Mouse (Mus musculus): ENCODE results near the gene Natd1. TPM values are rescaled to one million over a fixed set of nuclear protein-coding genes. Genes with fewer than 3 reads are reported as not detected.

Natd1 gene
- polyA plus RNA-seq, 1 experiment from 2014 or later = 29.0 TPM

DNA sequence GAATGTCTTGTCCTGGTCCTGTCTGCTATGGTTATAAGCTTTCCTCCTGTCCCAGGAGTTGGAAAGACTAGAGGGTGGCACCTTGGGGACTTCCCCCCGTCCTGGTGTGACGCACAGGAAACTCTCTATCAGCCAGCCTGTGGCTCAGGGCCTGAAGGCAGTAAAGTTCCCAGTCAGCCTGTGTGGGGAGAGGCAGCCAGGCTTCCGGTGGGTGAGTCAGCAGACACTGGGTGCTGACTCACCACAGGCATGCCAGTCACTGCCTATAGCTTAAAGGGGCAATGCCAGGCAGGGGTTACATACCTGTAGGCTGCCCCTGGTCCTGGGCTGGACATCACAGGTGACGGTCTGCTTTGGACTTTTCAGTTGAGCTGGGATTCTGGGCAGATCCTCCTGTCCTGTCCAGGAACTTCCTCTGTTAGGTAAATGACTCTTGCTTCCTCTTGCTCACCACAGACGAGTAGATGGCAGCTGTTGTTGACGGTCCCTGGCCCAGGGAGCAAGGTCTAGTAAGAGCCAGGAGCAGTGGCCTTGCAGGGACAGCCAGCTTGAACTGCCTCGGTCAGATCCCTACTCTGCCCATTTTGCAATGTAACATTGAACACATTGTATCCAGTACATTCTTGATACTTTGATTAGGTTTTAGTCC, 20.9 kb upstream of the Natd1 start:
- WGBS = 77% methylated on average over 7 of the region's 7 CpGs
- Histone ChIP-seq H3K9ac (replicated peaks; ENCODE audit: low read depth, low read length) (no peak overlapping the region), H3K27me3 (ENCODE audit: control insufficient read depth, insufficient read depth, low read length) (no peaks in the 10 kb centered on the region)

DNA sequence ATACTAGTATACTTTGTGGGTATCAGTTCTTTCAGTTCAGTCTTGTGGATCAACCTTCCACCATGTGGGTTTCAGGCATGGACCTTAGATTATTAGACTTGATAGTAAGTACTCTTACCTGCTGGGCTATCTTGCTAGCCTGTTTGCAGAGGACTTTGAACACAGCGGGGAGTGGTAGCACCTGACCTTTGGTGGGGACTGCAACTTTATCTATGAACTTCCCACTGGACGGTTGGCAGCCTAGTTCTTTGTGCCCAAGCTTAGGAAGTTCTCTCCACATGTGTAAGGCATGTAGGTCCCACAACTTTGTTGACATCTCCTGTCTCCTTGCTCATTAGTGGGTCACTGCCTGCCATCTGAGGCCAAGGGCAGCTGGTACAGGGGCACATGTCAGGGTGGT, 20.2 kb upstream of the Natd1 start:
- Histone ChIP-seq H3K4me2 (ENCODE audit: low read depth, low read length) (no peak overlapping the region), H3K27ac (ENCODE audit: low read depth, low read length) (no peak overlapping the region), H3K9ac (replicated peaks; ENCODE audit: low read depth, low read length) (no peak overlapping the region), H3K36me3 (ENCODE audit: control insufficient read depth, insufficient read depth, low read length) (no peaks in the 10 kb centered on the region), H3K9me3 (ENCODE audit: control insufficient read depth, low read length) (no peaks in the 10 kb centered on the region), H3K4me3 (ENCODE audit: low read depth, low read length) (no peak overlapping the region), H3K4me1 (ENCODE audit: control insufficient read depth, insufficient read depth, low read length) (peaks cover 18% of the 10 kb centered on the region), H3K27me3 (ENCODE audit: control insufficient read depth, insufficient read depth, low read length) (no peaks in the 10 kb centered on the region)
- ATAC-seq (ENCODE audit: low read depth) = no peak
- 93% methylated on average over 2 of the region's 2 CpGs for WGBS

More for the DNA sequence above, 20.9 kb upstream of the Natd1 start:
- H3K27ac ChIP-seq (ENCODE audit: low read depth, low read length) = no peak overlapping the region
- no peaks in the 10 kb centered on the region for H3K9me3 ChIP-seq (ENCODE audit: control insufficient read depth, low read length)
- H3K4me2 ChIP-seq (ENCODE audit: low read depth, low read length) = no peak overlapping the region
- H3K4me3 ChIP-seq (ENCODE audit: low read depth, low read length) = no peak overlapping the region
- no peaks in the 10 kb centered on the region for H3K36me3 ChIP-seq (ENCODE audit: control insufficient read depth, insufficient read depth, low read length)
- peaks cover 18% of the 10 kb centered on the region for H3K4me1 ChIP-seq (ENCODE audit: control insufficient read depth, insufficient read depth, low read length)
- ATAC-seq (ENCODE audit: low read depth) = no peak

DNA sequence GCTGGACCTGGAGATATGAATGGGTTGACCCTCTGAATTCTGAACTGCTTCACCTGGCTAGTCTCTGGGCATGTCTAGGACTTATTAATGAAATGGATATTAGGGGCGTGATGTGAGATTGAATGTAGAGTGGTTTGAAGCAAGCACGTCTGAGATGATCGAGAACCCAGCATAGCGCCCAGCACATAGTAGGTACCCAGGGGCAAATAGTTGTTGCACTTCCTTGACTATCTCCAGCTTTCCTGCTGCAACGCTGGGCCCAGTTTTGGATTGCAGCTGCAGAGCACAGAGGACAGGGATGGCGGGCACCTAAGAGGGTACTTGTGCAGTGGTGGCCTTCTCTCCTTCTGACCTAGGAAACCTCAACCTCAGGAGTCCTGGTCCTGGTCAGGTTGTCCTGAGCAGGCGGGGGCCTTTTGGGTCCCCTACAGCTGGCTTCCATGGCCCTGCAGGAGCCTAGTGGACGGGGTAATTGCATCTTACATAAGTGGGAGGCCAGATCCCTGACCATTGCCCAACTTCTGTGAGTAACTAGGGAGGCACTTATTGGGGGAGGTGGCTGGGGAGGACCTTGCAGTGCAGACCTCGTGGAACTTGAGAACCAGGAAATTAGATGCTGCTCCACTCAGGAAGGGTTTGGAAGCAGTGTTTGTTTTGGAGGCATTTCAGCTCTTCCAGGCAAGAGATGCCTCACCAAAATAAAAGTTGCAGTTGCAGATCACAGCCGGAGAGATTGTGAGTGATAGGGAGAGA, 18.8 kb upstream of the Natd1 start:
- Histone ChIP-seq H3K4me3 (ENCODE audit: low read depth, low read length) (peak overlapping the region; percentile 80), H3K9ac (replicated peaks; ENCODE audit: low read depth, low read length) (peak overlapping the region; percentile 63; the same call in 1 of the 2 replicates), H3K36me3 (ENCODE audit: control insufficient read depth, insufficient read depth, low read length) (no peaks in the 10 kb centered on the region), H3K4me1 (ENCODE audit: control insufficient read depth, insufficient read depth, low read length) (peaks cover 18% of the 10 kb centered on the region), H3K4me2 (ENCODE audit: low read depth, low read length) (peak overlapping the region; percentile 69), H3K27me3 (ENCODE audit: control insufficient read depth, insufficient read depth, low read length) (no peaks in the 10 kb centered on the region), H3K27ac (ENCODE audit: low read depth, low read length) (no peak overlapping the region), H3K9me3 (ENCODE audit: control insufficient read depth, low read length) (no peaks in the 10 kb centered on the region)
- WGBS = 89% methylated on average over 10 of the region's 10 CpGs
- ATAC-seq (ENCODE audit: low read depth) = no peak

DNA sequence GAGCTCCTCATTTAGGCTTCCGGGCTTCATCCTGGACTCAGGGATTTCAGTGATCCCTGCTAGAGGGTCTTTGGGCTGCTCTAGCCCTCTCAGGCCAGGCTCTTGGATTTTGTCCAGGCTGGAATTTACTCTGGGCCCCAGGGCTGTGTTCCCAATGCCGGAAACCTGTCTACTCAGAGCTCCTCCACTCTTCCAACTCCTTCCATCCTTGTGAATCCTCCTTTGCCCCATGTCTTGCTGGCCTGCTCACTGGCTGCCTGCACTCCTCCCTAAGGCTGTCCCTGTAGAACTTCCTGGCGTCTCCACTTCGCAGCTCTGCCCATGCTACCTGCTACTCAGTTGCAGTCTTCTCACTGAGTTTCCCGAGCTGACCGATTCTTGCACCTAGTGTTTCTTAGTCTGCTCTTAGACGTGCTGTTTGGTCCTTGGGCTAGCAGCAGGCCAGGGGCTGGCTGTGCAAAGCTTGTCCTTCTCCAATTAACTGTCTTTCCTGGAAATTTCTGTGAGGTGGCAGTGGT, 18.0 kb upstream of the Natd1 start:
- 7% methylated on average over 7 of the region's 7 CpGs for WGBS
- Histone ChIP-seq H3K27me3 (ENCODE audit: control insufficient read depth, insufficient read depth, low read length) (no peaks in the 10 kb centered on the region), H3K9ac (replicated peaks; ENCODE audit: low read depth, low read length) (peak overlapping the region; percentile 63), H3K4me1 (ENCODE audit: control insufficient read depth, insufficient read depth, low read length) (peaks cover 18% of the 10 kb centered on the region), H3K27ac (ENCODE audit: low read depth, low read length) (0 out of 2 replicates have a peak overlapping the region, but pooled peaks have one; percentile 34), H3K36me3 (ENCODE audit: control insufficient read depth, insufficient read depth, low read length) (no peaks in the 10 kb centered on the region), H3K9me3 (ENCODE audit: control insufficient read depth, low read length) (no peaks in the 10 kb centered on the region), H3K4me2 (ENCODE audit: low read depth, low read length) (peak overlapping the region; percentile 69), H3K4me3 (ENCODE audit: low read depth, low read length) (peak overlapping the region; percentile 80)
- no peak for ATAC-seq (ENCODE audit: low read depth)

DNA sequence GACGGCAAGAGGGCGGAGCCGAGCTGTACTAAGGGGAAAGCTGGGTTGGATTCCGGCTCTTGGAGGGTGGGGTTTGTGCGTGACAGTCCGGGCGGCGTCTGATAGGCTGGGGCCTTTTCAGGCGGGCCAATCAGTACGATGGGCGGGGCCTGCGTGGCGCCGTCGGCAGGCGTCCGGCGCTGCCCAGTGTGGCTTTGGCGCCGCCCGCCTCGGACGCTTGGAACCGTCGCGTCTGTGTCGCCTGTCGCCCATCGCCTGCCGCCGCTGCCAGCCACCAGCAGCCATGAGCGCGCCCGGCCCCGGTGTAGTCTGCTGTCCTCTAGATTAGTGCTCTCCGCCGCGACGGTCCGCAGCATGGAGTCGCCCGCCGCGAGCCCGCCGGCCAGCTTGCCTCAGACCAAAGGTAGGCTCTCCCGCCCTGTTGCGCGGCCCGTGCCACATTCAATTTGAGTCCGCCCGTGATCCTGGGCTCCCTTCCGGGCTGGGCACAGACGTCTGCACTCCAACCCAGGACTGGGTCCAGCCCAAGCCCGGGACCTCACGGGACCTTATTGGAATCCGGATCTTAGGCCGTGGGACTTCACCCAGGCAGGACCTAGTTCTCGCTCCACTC, 17.4 kb upstream of the Natd1 start, which contains the start of gene Map2k3:
Gene Map2k3, plus strand, starts transcription at position 165 of the 613 bp plus-strand sequence.
- peak within 1 kb of the TSS; percentile 69 for H3K4me2 ChIP-seq (ENCODE audit: low read depth, low read length)
- H3K4me3 ChIP-seq (ENCODE audit: low read depth, low read length) = peak within 1 kb of the TSS; percentile 80
- peaks cover 18% of the 10 kb centered on the region for H3K4me1 ChIP-seq (ENCODE audit: control insufficient read depth, insufficient read depth, low read length)
- H3K9ac ChIP-seq (replicated peaks; ENCODE audit: low read depth, low read length) = peak within 1 kb of the TSS; percentile 63
- peak within 1 kb of the TSS; percentile 34 for H3K27ac ChIP-seq (ENCODE audit: low read depth, low read length)
- ATAC-seq (ENCODE audit: low read depth) = peak; percentile 96
- under 1% methylated on average over 52 of the region's 59 CpGs for WGBS
- H3K9me3 ChIP-seq (ENCODE audit: control insufficient read depth, low read length) = no peaks in the 10 kb centered on the region
- no peaks in the 10 kb centered on the region for H3K27me3 ChIP-seq (ENCODE audit: control insufficient read depth, insufficient read depth, low read length)
- no peaks in the 10 kb centered on the region for H3K36me3 ChIP-seq (ENCODE audit: control insufficient read depth, insufficient read depth, low read length)

DNA sequence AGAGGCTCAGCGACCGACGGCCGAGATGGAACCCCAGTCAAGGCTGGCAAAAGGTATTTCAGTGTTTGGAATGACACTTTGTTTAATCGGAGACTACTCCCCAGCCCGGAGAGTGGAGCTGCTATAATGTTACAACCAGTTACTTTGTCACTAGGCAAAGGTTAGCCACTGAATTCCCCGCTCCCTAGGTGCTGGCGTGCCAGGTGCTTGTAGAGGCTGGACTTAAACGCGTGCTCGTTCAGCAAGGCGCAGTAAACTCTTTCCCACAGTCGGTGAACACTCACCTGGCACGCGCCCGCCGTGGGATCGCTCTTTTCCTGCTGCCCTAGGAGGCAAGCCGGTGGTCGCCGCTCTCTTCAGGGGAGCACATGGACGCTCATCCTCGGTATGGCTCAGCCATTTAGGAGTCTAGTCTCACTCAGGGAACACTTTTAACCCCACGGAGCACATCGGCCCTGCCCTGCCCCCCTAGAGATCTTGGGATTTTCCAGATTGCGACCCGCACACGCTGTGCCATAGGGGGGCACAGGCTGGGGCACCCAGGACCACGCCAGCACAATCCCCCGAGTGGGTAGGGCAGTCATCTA, 16.8 kb upstream of the Natd1 start:
- 4% methylated on average over 30 of the region's 30 CpGs for WGBS
- ATAC-seq (ENCODE audit: low read depth) = peak; percentile 55
- Histone ChIP-seq H3K4me3 (ENCODE audit: low read depth, low read length) (peak overlapping the region; percentile 80), H3K4me1 (ENCODE audit: control insufficient read depth, insufficient read depth, low read length) (peaks cover 18% of the 10 kb centered on the region), H3K4me2 (ENCODE audit: low read depth, low read length) (peak overlapping the region; percentile 69), H3K9me3 (ENCODE audit: control insufficient read depth, low read length) (no peaks in the 10 kb centered on the region), H3K36me3 (ENCODE audit: control insufficient read depth, insufficient read depth, low read length) (no peaks in the 10 kb centered on the region), H3K9ac (replicated peaks; ENCODE audit: low read depth, low read length) (peak overlapping the region; percentile 63), H3K27me3 (ENCODE audit: control insufficient read depth, insufficient read depth, low read length) (no peaks in the 10 kb centered on the region), H3K27ac (ENCODE audit: low read depth, low read length) (no peak overlapping the region; the same call in 1 of the 2 replicates)

DNA sequence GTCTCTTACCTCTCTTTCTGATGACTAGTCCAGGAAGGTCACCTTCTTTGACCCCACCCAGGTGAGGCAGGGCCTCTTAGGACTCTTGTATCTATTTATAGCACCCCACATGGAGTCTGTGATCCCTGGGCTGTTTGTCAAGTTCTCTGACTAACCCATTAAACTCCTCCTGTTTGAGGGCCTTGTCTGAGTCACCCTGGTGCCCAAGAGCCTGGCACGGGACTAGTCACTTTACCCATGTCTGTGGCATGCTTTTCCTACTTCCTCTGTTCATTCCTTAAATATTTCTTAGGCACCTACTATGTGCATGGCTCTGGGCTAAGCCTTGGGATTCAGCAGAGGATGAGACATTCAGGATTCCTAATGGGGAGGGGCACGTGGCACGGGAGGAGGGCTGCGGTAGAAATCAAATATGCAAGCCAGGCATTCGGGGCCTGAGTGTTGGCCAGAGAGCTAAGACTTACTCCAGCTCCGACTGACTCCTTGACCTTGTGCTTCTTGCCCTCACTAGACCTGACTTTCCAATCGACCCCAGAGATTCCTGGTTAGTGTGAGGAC, 16.3 kb upstream of the Natd1 start:
- 26% methylated on average over 7 of the region's 7 CpGs for WGBS
- Histone ChIP-seq H3K27ac (ENCODE audit: low read depth, low read length) (no peak overlapping the region), H3K4me3 (ENCODE audit: low read depth, low read length) (peak overlapping the region; percentile 80), H3K9me3 (ENCODE audit: control insufficient read depth, low read length) (no peaks in the 10 kb centered on the region), H3K27me3 (ENCODE audit: control insufficient read depth, insufficient read depth, low read length) (no peaks in the 10 kb centered on the region), H3K36me3 (ENCODE audit: control insufficient read depth, insufficient read depth, low read length) (no peaks in the 10 kb centered on the region), H3K4me1 (ENCODE audit: control insufficient read depth, insufficient read depth, low read length) (peaks cover 18% of the 10 kb centered on the region), H3K9ac (replicated peaks; ENCODE audit: low read depth, low read length) (0 out of 2 replicates have a peak overlapping the region, but pooled peaks have one; percentile 63), H3K4me2 (ENCODE audit: low read depth, low read length) (peak overlapping the region; percentile 69)
- ATAC-seq (ENCODE audit: low read depth) = no peak

DNA sequence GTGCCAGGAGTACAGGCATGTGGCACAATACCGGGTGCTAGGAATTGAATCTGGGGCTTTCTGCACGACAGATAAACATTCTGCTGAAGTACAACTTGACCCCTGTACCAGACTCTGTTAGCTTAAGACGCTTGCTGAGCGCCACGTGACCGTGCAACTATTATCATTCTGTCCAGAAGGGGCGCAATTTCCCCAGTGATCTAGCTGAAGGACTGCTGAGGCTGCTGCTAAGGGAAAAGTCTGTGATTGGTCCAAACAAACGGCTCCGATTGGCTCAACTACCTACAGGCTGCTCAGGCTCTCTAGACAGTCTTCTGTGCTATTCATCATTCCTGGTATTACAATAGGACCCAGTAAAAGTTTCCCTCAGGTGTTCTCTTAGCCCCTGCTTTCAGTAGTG, 12.7 kb upstream of the Natd1 start:
- Histone ChIP-seq H3K36me3 (ENCODE audit: control insufficient read depth, insufficient read depth, low read length) (no peaks in the 10 kb centered on the region), H3K9ac (replicated peaks; ENCODE audit: low read depth, low read length) (no peak overlapping the region), H3K9me3 (ENCODE audit: control insufficient read depth, low read length) (no peaks in the 10 kb centered on the region), H3K4me3 (ENCODE audit: low read depth, low read length) (peak overlapping the region; percentile 3; the same call in 1 of the 2 replicates), H3K4me1 (ENCODE audit: control insufficient read depth, insufficient read depth, low read length) (0 out of 2 replicates have a peak, but pooled peaks cover 4% of the 10 kb centered on the region), H3K27ac (ENCODE audit: low read depth, low read length) (no peak overlapping the region), H3K27me3 (ENCODE audit: control insufficient read depth, insufficient read depth, low read length) (no peaks in the 10 kb centered on the region), H3K4me2 (ENCODE audit: low read depth, low read length) (peak overlapping the region; percentile 31)
- WGBS = under 1% methylated on average over 9 of the region's 9 CpGs
- ATAC-seq (ENCODE audit: low read depth) = peak; percentile 86
